Mouse (Mus musculus): ENCODE results near the gene Dnajc5.

The Dnajc5 gene

DNA sequence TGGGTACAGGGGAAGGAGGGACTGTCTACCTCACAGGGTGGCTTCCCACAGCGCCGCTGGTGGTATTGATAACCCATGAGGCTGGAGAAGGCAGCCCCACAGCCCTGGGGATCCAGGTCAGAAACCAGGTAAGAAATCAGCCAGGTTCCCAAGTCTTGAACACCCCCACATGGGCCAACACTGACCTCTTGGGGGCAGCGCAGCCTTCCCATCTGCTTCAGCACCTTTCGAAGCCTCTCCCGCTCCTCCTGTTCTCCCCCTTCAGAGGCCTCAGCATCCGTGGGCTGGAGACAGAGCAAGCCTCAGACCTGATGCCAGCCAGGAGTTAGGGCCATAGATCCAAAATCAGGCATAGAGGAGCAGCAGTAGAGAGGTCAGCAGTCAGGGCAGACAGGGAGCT lies 67.5 kb downstream of the Dnajc5 start:
- in situ Hi-C loops (cut with MboI, MseI) = no loop called here

GRCm38 (mm10) chr2:181588229-181588780 lies 68.0 kb downstream of the Dnajc5 start:
- in situ Hi-C loops (cut with MboI, MseI) = no loop called here

DNA sequence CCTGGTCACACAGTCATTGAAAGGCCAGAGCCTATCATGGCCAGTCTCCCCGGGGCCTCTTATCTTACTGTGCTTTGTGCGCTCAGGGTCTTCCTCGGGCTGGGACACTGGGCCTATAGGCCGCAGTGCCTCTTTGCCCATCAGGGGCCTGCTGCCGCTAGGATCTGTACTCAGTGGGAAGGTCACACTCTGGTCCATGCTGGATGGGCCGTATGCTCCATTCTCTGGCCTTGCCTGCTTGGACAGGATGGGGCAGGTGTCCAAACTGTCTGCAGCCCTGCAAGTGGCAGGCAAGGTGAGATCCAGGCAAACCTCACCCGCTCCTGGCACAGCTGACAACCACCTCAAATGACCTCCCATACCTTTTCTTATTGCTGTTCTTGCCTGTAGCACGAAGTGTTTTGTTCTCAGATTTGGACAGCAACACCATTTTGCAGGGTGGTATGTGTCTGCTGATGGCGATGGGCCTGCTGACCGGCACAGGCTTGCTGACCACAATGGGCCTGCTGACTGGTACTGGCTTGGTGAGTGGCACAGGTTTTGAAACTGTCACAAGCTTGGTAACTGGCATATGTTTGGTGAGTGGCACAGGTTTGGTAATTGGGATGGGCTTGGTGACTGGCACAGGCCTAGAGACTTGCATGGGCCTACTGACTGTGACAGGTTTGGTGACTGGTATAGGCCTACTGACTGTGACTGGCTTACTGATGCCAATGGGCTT lies 68.9 kb downstream of the Dnajc5 start:
- in situ Hi-C loops (cut with MboI, MseI) = no loop called here

DNA sequence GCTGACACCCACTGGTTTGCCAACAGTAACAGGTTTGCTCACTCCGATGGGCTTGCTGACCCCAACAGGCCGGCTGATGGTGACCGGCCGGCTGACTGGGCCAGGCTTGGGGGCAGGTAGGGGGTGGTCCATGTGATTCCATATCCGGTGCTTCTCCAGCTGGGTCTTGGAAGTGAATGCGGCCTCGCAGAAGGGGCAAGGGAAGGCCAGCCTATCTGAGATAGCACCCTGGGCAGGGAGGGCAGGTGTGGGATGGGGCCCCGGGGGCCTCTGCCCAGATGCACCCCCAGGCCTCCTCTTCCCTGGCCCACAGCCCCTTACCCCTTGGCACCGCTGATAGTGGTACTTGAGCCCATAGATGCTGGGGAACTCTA lies 69.4 kb downstream of the Dnajc5 start:
- in situ Hi-C loops (cut with MboI, MseI) = no loop called here

DNA sequence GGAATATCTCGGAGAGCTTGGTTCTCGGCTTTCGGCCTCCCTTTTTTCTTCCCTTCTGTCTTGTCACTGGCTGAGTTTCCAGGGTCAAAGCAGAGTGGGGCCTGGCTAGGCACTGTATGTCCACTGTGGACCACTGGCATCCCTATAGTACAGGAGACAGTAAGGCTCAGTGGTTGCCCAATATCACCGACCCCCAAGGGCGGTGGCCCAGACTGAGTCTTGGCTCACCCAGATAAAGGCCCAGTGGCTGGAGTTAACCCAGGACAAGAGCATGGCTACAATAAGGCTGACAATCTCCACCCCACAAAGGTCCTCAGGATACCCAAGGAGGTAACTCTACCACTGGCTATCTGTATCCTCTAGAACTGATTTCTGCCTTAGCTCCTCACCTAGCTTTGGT lies 70.2 kb downstream of the Dnajc5 start:
- in situ Hi-C loops (cut with MboI, MseI) = no loop called here

- in situ Hi-C loops (cut with MboI, MseI) = no loop called here
Measured at GRCm38 (mm10) chr2:181591528-181592085, 71.3 kb downstream of the Dnajc5 start, which contains the start of gene Prpf6. TSS of gene Prpf6 (plus strand) at chr2:181591868.

DNA sequence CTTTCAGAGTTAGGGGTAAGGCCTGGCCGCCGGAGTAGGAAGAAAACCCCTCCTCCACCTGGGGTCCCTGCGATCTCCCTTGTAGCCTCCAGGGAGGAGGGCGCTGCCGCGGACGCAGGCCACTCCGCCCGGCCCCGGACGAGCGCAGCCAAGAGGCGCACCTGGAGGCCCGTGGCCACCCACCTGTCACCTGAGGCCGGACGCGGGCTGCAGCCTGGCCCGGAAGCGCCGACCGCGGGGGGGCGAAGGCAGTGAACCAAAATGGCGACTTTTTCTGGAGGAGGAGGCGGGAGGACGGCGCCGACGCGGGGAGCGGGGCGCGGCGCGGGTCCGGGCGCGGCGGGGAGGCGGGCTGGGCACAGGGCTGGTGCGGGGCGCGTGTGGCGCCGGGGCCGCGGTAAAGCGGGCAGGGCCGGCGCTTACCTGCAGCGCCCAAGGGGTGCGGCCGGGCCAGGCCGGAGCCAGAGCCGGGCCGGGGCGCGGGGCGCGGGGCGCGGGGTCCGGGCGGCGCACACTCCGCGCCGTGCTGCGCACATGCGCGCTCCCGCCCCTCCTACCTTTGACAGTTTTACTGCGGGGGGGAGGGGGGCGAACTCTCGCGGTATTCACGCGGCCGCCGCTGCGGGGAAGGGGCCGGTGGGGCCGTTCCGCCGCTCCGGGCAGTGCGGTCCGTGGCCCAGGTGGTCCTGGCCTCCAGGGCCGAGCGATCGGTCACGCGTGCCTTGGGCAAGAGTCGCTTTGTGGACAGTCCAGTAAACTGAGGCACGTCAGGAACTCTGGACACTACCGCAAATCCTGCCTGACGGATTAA lies 72.2 kb downstream of the Dnajc5 start, which contains the start of gene Zfp512b:
Zfp512b (minus strand) TSS at position 573 of the 811 bp plus-strand sequence.
- in situ Hi-C loops (cut with MboI, MseI) = no loop called here

DNA sequence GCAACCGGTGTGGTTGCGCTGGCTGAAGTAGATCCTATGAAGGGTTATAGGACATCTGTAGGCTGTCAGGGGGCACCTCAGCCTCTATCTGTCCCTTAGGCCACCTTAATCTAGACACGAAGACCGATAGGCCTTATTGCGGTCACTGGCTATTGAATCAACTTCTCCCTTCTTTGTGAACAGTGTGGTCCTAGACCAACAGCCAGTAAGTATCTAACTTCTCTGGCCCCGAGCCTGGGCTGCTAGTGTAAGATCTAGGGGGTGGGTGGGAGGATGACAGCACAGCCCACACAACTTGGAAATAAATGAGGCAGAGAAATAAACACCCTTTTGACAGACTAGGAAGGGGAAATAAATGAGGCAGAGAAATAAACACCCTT lies 72.7 kb downstream of the Dnajc5 start:
- in situ Hi-C loops (cut with MboI, MseI) = no loop called here

DNA sequence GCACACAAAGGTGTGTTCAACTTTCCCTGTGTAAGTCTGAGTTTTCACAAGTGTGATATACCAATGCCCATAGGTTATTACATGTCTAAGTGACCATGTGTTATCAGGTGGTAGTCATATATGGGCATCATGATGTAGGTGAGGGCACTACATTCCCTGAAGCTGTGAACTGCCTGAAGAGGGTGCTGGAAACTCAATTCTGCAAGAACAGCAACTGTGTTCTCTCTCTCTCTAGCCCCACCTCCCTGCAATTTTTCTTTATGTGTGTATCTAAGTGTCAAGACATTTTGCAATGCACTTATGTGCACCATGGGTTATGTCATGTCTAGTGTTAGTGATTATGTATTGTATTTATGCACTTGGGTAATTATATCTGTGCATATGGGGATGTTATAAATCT lies 73.7 kb downstream of the Dnajc5 start:
- in situ Hi-C loops (cut with MboI, MseI) = no loop called here

GRCm38 (mm10) chr2:181594946-181595696 lies 74.8 kb downstream of the Dnajc5 start:
- in situ Hi-C loops (cut with MboI, MseI) = no loop called here

- in situ Hi-C loops (cut with MboI, MseI) = no loop called here
Measured at GRCm38 (mm10) chr2:181596221-181596960, 76.1 kb downstream of the Dnajc5 start.

DNA sequence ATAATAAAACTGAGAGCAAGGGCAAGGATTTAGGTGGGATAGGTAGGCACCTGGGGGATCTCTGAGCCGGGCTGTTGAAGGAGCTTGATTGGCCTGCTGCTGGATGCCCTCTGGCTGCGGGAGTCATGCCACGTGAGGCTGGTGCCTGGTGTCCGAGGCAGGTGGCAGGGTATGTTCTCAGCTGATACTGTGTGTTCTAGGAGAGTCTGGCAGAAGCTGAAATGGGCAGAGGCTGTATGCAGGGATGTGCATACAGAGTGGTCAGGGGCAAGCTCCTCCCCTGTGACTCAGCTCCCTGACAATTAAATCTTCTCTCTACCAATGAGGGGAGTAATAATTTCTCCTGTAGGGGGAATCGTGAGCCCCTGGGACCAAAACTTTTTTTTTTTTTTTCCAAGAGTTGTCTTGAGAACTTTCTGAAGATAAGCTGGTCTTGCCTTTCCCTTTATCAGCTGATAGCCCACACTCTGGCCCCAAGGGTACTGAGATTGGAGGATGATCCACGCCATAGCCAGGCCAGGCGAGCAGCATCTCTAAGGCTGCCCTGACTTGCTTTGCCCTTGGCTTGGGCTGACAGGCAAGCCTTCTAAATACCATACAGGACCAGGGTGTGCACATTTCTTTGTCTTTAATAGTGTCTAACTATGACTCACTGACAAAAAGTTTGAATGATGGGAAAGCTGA lies 77.2 kb downstream of the Dnajc5 start:
- in situ Hi-C loops (cut with MboI, MseI) = no loop called here

GRCm38 (mm10) chr2:181598454-181599351 lies 78.4 kb downstream of the Dnajc5 start, which contains the start of gene Samd10:
TSS of gene Samd10 (minus strand) at chr2:181599212.
- in situ Hi-C loops (cut with MboI, MseI) = no loop called here

DNA sequence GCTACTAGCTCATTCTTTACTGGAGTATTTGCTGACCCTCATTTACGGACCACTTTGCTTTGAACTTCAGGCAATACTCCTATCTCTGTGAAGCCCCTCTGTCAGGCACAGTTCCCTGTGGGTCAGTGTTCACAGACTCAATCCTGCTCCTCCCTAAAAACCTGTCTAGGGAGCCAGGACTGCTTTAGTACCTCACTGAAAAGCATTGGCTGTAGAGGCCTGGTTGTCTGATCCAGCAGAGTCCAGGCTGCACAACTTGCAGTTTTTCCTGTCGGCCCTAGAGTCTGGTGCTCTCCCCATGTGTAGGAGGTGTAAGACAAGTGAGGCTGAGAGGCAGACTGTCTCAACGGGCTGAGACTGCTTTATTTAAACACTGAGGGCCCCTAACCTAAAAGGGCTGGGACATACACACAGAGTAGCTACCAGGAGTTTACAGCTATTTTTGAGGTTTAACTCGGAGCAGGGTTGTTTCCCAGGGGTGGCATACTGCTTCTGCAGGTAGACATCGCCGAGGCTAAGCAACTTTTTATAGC lies 80.0 kb downstream of the Dnajc5 start:
- in situ Hi-C loops (cut with MboI, MseI) = no loop called here

GRCm38 (mm10) chr2:181600828-181601750 lies 80.8 kb downstream of the Dnajc5 start:
- in situ Hi-C loops (cut with MboI, MseI) = no loop called here

- in situ Hi-C loops (cut with MboI, MseI) = no loop called here
Measured at GRCm38 (mm10) chr2:181601751-181602145, 81.5 kb downstream of the Dnajc5 start.

DNA sequence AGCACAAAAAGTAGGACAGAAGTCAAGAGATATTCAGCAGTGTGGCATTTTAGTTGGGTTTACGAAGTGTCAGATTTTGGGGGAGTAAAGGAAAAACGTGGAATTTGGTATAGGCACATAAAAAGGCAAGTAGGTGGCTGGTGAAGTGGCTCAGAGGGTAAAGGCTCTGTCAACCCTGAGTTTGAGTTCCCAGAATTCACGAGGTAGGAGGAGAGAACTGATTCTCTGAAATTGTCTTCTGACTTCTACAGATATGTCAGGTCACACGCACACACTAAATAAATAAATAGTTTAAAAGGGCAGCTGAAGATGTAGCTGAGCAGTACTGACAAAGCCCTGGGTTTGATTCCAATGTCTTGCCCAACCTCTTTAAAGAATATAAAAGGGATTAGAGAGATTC lies 82.1 kb downstream of the Dnajc5 start:
- in situ Hi-C loops (cut with MboI, MseI) = no loop called here

Measured in regulatory T cell (primary cell).